Mouse (Mus musculus): Measurements from ENCODE around the gene Msh5. TPM values are rescaled to one million over a fixed set of nuclear protein-coding genes. Genes with fewer than 3 reads are reported as not detected.
"Not testable (repeated sequence)": the region's sequence is repeated elsewhere in the genome, so short reads cannot be mapped to it uniquely, and the experiment has no call there.

The Msh5 gene
- polyA plus RNA-seq, 1 experiment from 2014 or later = 5.9 TPM

- H3K4me1 ChIP-seq (ENCODE audit: control insufficient read depth, insufficient read depth, low read length) = peaks cover 13% of the 10 kb centered on the region
- H3K36me3 ChIP-seq (ENCODE audit: control insufficient read depth, insufficient read depth, low read length) = peaks cover 16% of the 10 kb centered on the region; the same call in 1 of the 2 replicates
- no peaks in the 10 kb centered on the region for H3K27me3 ChIP-seq (ENCODE audit: control insufficient read depth, insufficient read depth, low read length)
- H3K4me2 ChIP-seq (replicated peaks; ENCODE audit: low read depth, low read length) = no peak overlapping the region; the same call in 1 of the 2 replicates
- WGBS = 90% methylated on average over 5 of the region's 5 CpGs
- ATAC-seq (ENCODE audit: low FRiP score, low TSS enrichment) = no peak
- no peak overlapping the region for H3K9ac ChIP-seq (ENCODE audit: low read depth, low read length)
- H3K27ac ChIP-seq (ENCODE audit: low read depth, low read length) = no peak overlapping the region
- H3K9me3 ChIP-seq (ENCODE audit: control insufficient read depth, low read length) = no peaks in the 10 kb centered on the region
- H3K4me3 ChIP-seq (ENCODE audit: low read length) = peak overlapping the region; percentile 6; the same call in 1 of the 2 replicates
Observed at GRCm38 (mm10) chr17:34997142-34997483, 49.4 kb downstream of the Msh5 start.

DNA sequence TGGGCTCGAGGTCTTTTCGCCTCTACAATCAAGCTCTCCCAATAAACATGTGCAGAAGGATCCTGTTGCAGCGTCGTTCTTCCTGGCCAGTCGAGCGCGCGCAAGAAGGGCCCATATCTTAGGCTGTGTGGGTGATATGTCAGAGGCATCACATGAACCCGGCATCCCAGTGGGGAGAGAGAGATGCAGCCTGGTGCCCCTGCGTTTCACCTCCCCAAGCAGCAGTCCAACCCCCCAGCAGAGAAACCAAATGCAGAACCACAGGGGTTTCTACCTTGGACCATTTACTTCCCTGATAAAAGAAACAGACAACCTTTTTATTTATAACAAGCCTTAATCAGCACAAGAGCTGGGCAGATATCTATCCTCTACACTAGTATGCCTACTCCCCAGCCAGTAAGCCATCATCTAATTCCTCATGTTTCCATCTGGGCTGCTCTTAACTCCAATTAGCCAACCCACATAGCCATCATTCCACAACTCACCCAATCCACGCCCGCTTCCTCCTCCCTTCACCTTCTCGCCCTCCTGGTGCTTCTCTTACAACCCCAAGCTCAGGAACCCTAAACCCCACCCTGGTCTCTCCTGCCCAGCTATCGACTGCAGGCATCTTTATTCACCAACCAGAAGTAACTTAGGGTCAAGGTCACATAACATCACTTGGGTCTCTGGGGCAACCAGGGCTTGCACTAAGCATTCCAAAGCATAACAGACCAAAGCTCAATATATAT is 50.0 kb downstream of the Msh5 start:
- Histone ChIP-seq H3K9ac (ENCODE audit: low read depth, low read length) (no peak overlapping the region), H3K27me3 (ENCODE audit: control insufficient read depth, insufficient read depth, low read length) (no peaks in the 10 kb centered on the region), H3K36me3 (ENCODE audit: control insufficient read depth, insufficient read depth, low read length) (peaks cover 17% of the 10 kb centered on the region; the same call in 1 of the 2 replicates), H3K4me1 (ENCODE audit: control insufficient read depth, insufficient read depth, low read length) (peaks cover 12% of the 10 kb centered on the region), H3K27ac (ENCODE audit: low read depth, low read length) (no peak overlapping the region), H3K4me3 (ENCODE audit: low read length) (peak overlapping the region; percentile 6; the same call in 1 of the 2 replicates), H3K4me2 (replicated peaks; ENCODE audit: low read depth, low read length) (no peak overlapping the region; the same call in 1 of the 2 replicates), H3K9me3 (ENCODE audit: control insufficient read depth, low read length) (no peaks in the 10 kb centered on the region)
- 83% methylated on average over 12 of the region's 14 CpGs for WGBS
- no peak for ATAC-seq (ENCODE audit: low FRiP score, low TSS enrichment)

DNA sequence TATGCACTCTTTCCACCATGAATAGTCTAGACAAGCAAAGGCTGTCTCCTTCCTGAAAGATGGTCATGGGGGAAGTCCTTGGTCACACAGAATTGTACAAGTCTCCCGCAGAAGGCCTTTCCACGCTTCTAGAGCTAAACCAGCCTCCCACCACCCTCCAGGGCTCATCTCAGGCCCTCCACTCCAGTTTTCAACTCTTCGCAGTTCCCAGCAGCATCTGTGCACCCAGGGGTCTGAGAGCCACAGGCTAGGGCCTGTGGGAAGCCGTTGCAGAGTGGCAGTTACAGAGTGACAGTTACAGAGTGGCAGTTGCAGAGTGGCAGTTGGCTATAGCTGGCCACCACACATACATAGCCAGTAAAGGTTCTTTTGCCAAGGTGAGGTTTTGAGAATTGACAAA is 50.6 kb downstream of the Msh5 start:
- H3K4me3 ChIP-seq (ENCODE audit: low read length); H3K4me2 ChIP-seq (replicated peaks; ENCODE audit: low read depth, low read length); H3K9me3 ChIP-seq (ENCODE audit: control insufficient read depth, low read length); H3K27me3 ChIP-seq (ENCODE audit: control insufficient read depth, insufficient read depth, low read length); H3K9ac ChIP-seq (ENCODE audit: low read depth, low read length); H3K27ac ChIP-seq (ENCODE audit: low read depth, low read length); ATAC-seq (ENCODE audit: low FRiP score, low TSS enrichment): not testable (repeated sequence)
- 92% methylated on average over 4 of the region's 4 CpGs for WGBS
- Histone ChIP-seq H3K4me1 (ENCODE audit: control insufficient read depth, insufficient read depth, low read length) (peaks cover 12% of the 10 kb centered on the region), H3K36me3 (ENCODE audit: control insufficient read depth, insufficient read depth, low read length) (peaks cover 23% of the 10 kb centered on the region; the same call in 1 of the 2 replicates)

DNA sequence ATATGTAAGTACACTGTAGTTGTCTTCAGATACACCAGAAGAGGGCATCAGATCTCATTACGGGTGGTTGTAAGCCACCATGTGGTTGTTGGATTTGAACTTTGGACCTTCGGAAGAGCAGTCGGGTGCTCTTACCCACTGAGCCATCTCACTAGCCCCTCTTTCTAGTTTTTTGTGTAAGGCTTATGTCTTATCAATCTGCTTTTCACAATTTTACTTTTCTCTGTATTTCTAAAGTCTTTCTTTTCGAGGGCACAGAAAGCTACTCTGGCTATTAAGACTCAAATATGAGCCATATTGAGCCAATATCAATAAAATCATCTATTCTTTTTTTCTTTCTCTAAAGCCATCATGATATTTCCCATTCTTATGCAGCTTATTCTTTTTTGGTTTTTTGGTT is 51.4 kb downstream of the Msh5 start:
- 92% methylated on average over 4 of the region's 4 CpGs for WGBS
- H3K9me3 ChIP-seq (ENCODE audit: control insufficient read depth, low read length); H3K4me2 ChIP-seq (replicated peaks; ENCODE audit: low read depth, low read length); H3K27me3 ChIP-seq (ENCODE audit: control insufficient read depth, insufficient read depth, low read length); H3K4me3 ChIP-seq (ENCODE audit: low read length); H3K27ac ChIP-seq (ENCODE audit: low read depth, low read length); H3K9ac ChIP-seq (ENCODE audit: low read depth, low read length); ATAC-seq (ENCODE audit: low FRiP score, low TSS enrichment): not testable (repeated sequence)
- Histone ChIP-seq H3K36me3 (ENCODE audit: control insufficient read depth, insufficient read depth, low read length) (peaks cover 26% of the 10 kb centered on the region; the same call in 1 of the 2 replicates), H3K4me1 (ENCODE audit: control insufficient read depth, insufficient read depth, low read length) (peaks cover 12% of the 10 kb centered on the region)

- ATAC-seq (ENCODE audit: low FRiP score, low TSS enrichment) = no peak
- H3K4me2 ChIP-seq (replicated peaks; ENCODE audit: low read depth, low read length) = no peak overlapping the region
- peaks cover 27% of the 10 kb centered on the region; the same call in 1 of the 2 replicates for H3K36me3 ChIP-seq (ENCODE audit: control insufficient read depth, insufficient read depth, low read length)
- H3K27ac ChIP-seq (ENCODE audit: low read depth, low read length) = no peak overlapping the region
- peaks cover 9% of the 10 kb centered on the region for H3K4me1 ChIP-seq (ENCODE audit: control insufficient read depth, insufficient read depth, low read length)
- no peak overlapping the region for H3K4me3 ChIP-seq (ENCODE audit: low read length)
- no peaks in the 10 kb centered on the region for H3K27me3 ChIP-seq (ENCODE audit: control insufficient read depth, insufficient read depth, low read length)
- H3K9me3 ChIP-seq (ENCODE audit: control insufficient read depth, low read length) = no peaks in the 10 kb centered on the region
- H3K9ac ChIP-seq (ENCODE audit: low read depth, low read length) = no peak overlapping the region
Observed at GRCm38 (mm10) chr17:34994751-34995150, 51.8 kb downstream of the Msh5 start.

GRCm38 (mm10) chr17:34984218-34984617 is 62.3 kb downstream of the Msh5 start:
- Histone ChIP-seq H3K4me2 (replicated peaks; ENCODE audit: low read depth, low read length) (no peak overlapping the region), H3K4me1 (ENCODE audit: control insufficient read depth, insufficient read depth, low read length) (peaks cover 8% of the 10 kb centered on the region; the same call in 1 of the 2 replicates), H3K4me3 (ENCODE audit: low read length) (no peak overlapping the region), H3K9me3 (ENCODE audit: control insufficient read depth, low read length) (no peaks in the 10 kb centered on the region), H3K9ac (ENCODE audit: low read depth, low read length) (no peak overlapping the region), H3K27ac (ENCODE audit: low read depth, low read length) (no peak overlapping the region), H3K27me3 (ENCODE audit: control insufficient read depth, insufficient read depth, low read length) (no peaks in the 10 kb centered on the region), H3K36me3 (ENCODE audit: control insufficient read depth, insufficient read depth, low read length) (peaks cover 30% of the 10 kb centered on the region)
- 79% methylated on average over 2 of the region's 2 CpGs for WGBS
- no peak for ATAC-seq (ENCODE audit: low FRiP score, low TSS enrichment)

DNA sequence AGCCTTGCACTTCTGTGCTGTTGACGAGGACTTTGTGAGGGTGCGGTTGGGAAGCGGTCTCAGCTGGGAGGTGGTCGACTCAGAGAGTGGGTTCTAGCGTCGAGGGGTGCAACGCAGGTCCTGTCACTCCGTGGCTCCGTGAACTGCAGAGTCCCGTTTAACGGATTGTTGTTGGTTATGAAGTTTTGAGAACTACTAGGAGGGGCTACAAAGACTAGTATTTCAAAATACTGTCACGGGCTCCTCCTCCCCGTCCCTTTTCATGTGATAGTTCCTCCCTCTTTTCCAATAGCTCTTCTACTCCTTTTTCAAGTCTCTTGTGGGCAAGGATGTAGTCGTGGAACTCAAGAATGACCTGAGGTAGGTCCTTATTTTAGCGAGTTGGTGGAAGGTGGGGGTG is 64.2 kb downstream of the Msh5 start:
- H3K27me3 ChIP-seq (ENCODE audit: control insufficient read depth, insufficient read depth, low read length) = no peaks in the 10 kb centered on the region
- WGBS = under 1% methylated on average over 15 of the region's 15 CpGs

GRCm38 (mm10) chr17:34981690-34982180 is 64.8 kb downstream of the Msh5 start, which contains the start of gene Lsm2:
TSS of gene Lsm2 (plus strand) at chr17:34981862.
- Histone ChIP-seq H3K4me2 (replicated peaks; ENCODE audit: low read depth, low read length) (peak within 1 kb of the TSS; percentile 71), H3K36me3 (ENCODE audit: control insufficient read depth, insufficient read depth, low read length) (peaks cover 19% of the 10 kb centered on the region)
- 1% methylated on average over 57 of the region's 58 CpGs for WGBS

More for the DNA sequence above, 64.2 kb downstream of the Msh5 start:
- H3K4me3 ChIP-seq (ENCODE audit: low read length) = peak overlapping the region; percentile 84
- peaks cover 20% of the 10 kb centered on the region for H3K36me3 ChIP-seq (ENCODE audit: control insufficient read depth, insufficient read depth, low read length)
- peak overlapping the region; percentile 99 for H3K27ac ChIP-seq (ENCODE audit: low read depth, low read length)
- no peaks in the 10 kb centered on the region for H3K9me3 ChIP-seq (ENCODE audit: control insufficient read depth, low read length)
- H3K4me2 ChIP-seq (replicated peaks; ENCODE audit: low read depth, low read length) = peak overlapping the region; percentile 71
- peaks cover 8% of the 10 kb centered on the region; the same call in 1 of the 2 replicates for H3K4me1 ChIP-seq (ENCODE audit: control insufficient read depth, insufficient read depth, low read length)
- H3K9ac ChIP-seq (ENCODE audit: low read depth, low read length) = peak overlapping the region; percentile 94
- ATAC-seq (ENCODE audit: low FRiP score, low TSS enrichment) = no peak; the same call in 1 of the 2 replicates

GRCm38 (mm10) chr17:34980655-34981054 is 65.9 kb downstream of the Msh5 start:
- WGBS = 23% methylated on average over 2 of the region's 2 CpGs
- Histone ChIP-seq H3K4me3 (ENCODE audit: low read length) (peak overlapping the region; percentile 84), H3K9ac (ENCODE audit: low read depth, low read length) (peak overlapping the region; percentile 94; the same call in 1 of the 2 replicates), H3K36me3 (ENCODE audit: control insufficient read depth, insufficient read depth, low read length) (peaks cover 8% of the 10 kb centered on the region), H3K27me3 (ENCODE audit: control insufficient read depth, insufficient read depth, low read length) (no peaks in the 10 kb centered on the region), H3K4me1 (ENCODE audit: control insufficient read depth, insufficient read depth, low read length) (peaks cover 8% of the 10 kb centered on the region; the same call in 1 of the 2 replicates), H3K4me2 (replicated peaks; ENCODE audit: low read depth, low read length) (peak overlapping the region; percentile 71), H3K9me3 (ENCODE audit: control insufficient read depth, low read length) (no peaks in the 10 kb centered on the region), H3K27ac (ENCODE audit: low read depth, low read length) (peak overlapping the region; percentile 99; the same call in 1 of the 2 replicates)
- ATAC-seq (ENCODE audit: low FRiP score, low TSS enrichment) = no peak

More at GRCm38 (mm10) chr17:34981690-34982180, 64.8 kb downstream of the Msh5 start, which contains the start of gene Lsm2:
- ATAC-seq (ENCODE audit: low FRiP score, low TSS enrichment) = peak; percentile 95
- Histone ChIP-seq H3K27ac (ENCODE audit: low read depth, low read length) (peak within 1 kb of the TSS; percentile 99), H3K9ac (ENCODE audit: low read depth, low read length) (peak within 1 kb of the TSS; percentile 94), H3K4me3 (ENCODE audit: low read length) (peak within 1 kb of the TSS; percentile 84), H3K4me1 (ENCODE audit: control insufficient read depth, insufficient read depth, low read length) (peaks cover 8% of the 10 kb centered on the region; the same call in 1 of the 2 replicates), H3K9me3 (ENCODE audit: control insufficient read depth, low read length) (no peaks in the 10 kb centered on the region), H3K27me3 (ENCODE audit: control insufficient read depth, insufficient read depth, low read length) (no peaks in the 10 kb centered on the region)

Data from kidney, embryonic 14.5 days (tissue).